Mouse (Mus musculus): ENCODE results near the gene Mrpl23.

DNA sequence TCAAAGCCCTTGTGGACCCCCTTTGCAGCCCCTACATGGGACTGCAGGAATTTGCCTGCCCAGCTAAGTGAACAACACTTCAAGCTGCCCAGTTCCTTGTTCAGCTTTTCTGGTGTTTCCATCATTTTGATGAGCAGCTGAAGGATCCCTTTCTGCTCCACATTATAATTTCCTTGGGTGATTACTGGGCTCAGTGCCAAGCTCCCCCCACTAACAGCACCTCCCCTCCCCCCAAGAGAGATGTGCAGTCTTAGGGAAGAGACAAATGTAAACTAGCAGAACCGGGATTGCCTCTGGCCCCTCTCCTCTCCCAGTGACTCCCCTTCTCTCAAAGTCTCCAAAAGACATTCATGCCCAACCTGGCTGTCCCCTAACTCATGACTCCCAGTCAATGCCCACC, 22.1 kb downstream of the Mrpl23 start:
- TF ChIP-seq CTCF (IDR thresholded peaks at IDR 0.05; ENCODE audit: low read depth) (no peak), EP300 (IDR thresholded peaks at IDR 0.05; ENCODE audit: low read depth) (no peak)

Data from liver, embryonic 14.5 days (tissue).